Mouse (Mus musculus) brain, adult 2 months (tissue): Measurements from ENCODE around the gene Gm3411.
"Not testable (repeated sequence)": the region's sequence is repeated elsewhere in the genome, so short reads cannot be mapped to it uniquely, and the experiment has no call there.

Experiments used
- DNase-seq: peaks from one replicate; pipeline ENCODE4 v3.0.0; 2011; ENCODE audit warnings: low read depth, low spot score

Gene Gm3411

GRCm38 (mm10) chr14:6286931-6287715 is at the start of gene Gm3411:
TSS of gene Gm3411 (minus strand) at chr14:6287250.
- peak; percentile 3 for DNase-seq

- DNase-seq: not testable (repeated sequence)
Measured at GRCm38 (mm10) chr14:6304743-6305142, 17.7 kb upstream of the Gm3411 start, which contains the start of gene Gm21103. TSS of gene Gm21103 (minus strand) at chr14:6304843.

- not testable (repeated sequence) for DNase-seq
Measured at GRCm38 (mm10) chr14:6219192-6219591, 67.9 kb downstream of the Gm3411 start, which contains the start of gene Gm21560. TSS of gene Gm21560 (minus strand) at chr14:6219292.
